Mouse (Mus musculus) A20 (cell line): Measurements from ENCODE around the gene Pir.

Experiments used
- DNase-seq: peaks from one replicate; pipeline ENCODE4 v3.0.0-alpha.2; 2011; ENCODE audit warnings: low read depth, low spot score

The Pir gene

GRCm38 (mm10) chrX:164330766-164331165 lies 61.6 kb downstream of the Pir start:
- DNase-seq: no peak

- no peak for DNase-seq
Measured at GRCm38 (mm10) chrX:164338591-164338990, 69.4 kb downstream of the Pir start.

DNA sequence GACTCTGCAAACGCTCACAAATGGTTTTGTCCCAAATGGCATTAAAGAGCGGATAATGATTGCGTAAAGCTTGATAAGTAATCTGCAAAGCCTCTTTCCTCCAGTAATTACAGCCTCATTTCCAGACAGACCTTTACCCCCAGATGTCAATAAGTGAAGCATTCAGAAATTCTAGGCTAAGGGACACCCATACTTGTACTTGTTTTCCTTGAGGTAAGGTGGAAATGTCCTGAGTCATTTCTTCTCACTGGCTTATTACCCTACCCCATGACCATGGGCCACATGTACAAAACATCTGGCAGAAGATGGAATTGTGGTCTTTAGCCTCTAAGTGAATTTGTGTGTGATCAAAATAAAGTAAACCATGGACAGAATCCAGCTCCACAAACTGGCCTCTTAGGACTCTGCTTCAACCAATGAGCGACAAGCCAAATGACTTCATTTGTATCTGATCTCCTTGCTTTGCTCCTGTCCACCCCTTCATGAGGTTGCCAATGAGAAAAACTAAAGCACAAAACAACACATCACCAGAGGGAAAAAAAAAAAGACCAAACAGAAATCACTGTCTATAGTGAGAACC lies 76.3 kb downstream of the Pir start:
- DNase-seq: no peak

GRCm38 (mm10) chrX:164348937-164349336 lies 79.8 kb downstream of the Pir start:
- no peak for DNase-seq

DNA sequence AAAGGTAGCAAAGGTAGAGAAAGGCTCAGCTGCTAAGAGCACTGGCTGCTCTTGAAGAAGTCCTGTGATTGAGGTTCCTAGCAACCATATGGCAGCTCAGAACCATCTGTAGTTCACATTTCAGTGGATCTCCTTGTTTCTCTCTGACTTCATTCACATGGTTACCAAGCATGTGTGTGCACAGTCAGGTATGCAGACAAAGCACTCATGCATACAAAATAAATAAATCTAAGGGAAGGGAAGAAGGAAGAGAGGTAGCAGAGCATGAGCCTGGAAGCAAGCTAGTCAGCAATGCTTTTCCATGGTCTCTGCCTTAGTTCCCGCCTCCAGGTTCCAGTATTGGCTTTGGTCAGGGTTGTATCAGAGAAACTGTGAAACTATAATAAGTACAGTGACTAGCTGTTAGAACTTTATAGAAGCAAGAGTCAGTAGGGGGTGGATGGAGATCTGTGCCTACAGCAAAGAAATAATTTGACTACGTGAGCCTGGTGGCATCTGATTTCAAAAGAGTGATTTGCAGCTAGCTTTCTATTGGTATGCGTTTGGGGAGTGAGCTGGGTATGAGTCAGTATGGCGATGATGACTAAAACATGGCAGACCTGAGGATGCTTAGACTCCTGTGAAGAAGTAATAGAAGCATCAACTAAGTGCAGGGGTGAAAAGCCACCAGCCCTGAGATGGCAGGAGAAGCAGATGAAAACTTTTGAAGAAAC lies 96.1 kb downstream of the Pir start:
- DNase-seq: no peak

- no peak for DNase-seq
Measured at GRCm38 (mm10) chrX:164370576-164370975, 101.4 kb downstream of the Pir start.

- DNase-seq: no peak
Measured at GRCm38 (mm10) chrX:164373081-164373480, 103.9 kb downstream of the Pir start, which contains the start of gene Vegfd. Gene Vegfd, plus strand, starts transcription at chrX:164373378.

DNA sequence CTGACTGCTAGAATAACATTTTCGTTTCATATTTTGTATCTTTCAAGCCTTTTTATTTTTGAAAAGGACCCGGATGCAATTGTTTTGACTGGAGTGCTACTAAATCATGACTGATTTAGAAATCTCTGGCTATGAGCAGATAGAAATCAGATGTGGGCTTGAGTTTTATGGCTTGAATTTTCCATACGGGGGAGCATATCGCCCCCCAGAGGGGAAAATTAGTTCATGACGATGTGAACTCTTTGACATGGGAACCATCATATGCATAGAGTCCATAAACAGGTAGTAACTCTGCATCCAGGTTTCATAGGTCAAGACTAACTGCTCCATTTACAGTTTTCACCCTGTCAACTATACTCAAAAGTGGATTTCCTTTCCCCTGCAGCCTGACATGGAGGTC lies 105.4 kb downstream of the Pir start:
- peak; percentile 30 for DNase-seq

DNA sequence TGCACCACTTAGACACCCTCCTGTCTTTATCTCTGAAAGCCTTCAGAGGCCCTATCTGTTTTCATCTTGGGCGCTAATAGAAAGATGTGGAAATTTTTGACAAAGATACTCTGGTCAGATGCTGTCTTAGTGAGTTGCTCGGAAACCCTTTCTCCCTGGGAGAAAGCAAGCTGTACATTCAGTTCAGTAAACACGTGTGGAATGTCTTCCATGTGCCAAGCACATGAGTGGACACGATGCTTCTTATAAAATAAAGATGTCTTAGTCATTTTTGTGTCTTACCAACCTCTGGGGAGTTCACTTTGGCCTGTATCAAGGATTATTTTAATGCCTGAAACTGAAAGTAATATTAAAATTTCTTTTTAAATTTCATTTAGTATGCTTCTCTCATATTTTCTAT lies 110.5 kb downstream of the Pir start:
- DNase-seq: no peak

DNA sequence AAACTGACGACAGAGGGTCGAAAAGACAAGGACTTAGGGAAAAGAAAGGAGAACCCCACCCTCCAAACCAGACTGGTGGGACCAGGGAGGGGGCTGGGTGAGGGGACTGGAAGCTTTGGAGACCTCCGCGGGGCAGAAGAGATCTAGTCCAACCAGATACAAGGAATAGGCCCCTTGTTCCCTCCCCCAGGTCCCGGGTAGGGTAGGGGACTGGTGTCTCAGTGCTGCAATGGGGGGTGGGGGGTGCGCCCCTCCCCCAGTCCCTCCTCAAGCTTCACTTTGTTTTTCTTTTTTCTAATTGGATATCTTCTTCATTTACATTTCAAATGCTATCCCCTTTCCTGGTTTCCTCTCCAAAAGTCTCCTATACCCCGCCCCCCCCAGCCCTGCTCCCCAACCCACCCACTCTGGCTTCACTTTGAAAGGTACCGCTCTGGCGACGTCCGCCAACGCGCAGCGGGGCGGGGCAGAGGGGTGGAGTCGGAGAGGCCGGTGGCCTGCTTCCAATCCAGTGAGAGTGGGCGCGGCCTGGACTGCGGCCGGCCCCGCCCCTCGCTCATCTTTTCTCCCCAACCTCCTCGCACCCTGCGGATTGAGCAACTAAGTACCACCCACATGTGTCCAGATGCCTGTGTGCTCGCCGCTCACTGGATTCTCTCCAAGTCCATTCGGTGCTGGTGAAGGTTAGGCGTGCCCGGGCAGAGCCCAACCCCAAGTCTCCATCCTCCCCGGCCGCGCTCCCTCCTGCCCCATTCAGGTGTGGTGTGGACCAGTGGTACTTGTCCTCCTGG lies 112.6 kb downstream of the Pir start:
- DNase-seq: peak; percentile 77

DNA sequence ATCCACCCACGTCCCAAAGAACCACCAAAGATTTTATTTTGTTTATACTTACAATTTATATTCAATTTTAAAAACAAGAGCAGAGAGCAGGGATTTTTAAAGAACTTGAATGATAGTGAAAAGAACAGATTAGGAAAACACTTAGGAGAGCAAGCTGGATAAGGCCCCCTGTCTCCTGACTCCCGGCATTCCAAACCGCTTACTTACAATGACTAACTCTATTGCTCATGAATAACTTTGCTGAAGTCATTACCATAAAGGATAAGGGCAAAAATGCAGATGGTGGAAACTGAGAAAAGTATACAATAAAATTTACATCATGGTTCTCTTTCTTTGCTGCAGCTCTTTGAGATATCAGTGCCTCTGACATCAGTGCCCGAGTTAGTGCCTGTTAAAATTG lies 124.9 kb downstream of the Pir start:
- DNase-seq: no peak

- DNase-seq: peak; percentile 20
Measured at GRCm38 (mm10) chrX:164398456-164398855, 129.3 kb downstream of the Pir start.

- no peak for DNase-seq
Measured at GRCm38 (mm10) chrX:164405080-164405649, 136.0 kb downstream of the Pir start.

GRCm38 (mm10) chrX:164406133-164407022 lies 137.2 kb downstream of the Pir start:
- DNase-seq: no peak

GRCm38 (mm10) chrX:164408301-164408927 lies 139.2 kb downstream of the Pir start:
- no peak for DNase-seq

DNA sequence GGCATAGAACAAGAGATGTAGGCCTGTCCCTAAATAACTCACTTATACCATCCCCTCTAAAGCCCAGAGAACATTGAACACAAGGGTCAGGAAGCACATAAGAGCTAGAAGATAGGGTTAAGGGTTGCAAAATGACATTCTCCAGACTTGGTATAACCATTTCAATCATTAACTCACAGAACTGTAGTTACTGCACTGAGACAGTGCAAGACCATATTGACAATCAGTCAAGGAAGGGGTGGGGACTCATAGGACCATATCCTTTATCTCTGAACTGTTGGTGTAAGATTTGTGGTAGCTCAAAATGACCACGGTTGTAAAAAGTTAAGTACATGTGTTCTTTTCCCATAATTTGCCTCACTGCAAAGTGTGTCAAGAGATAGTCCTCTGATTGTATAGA lies 141.4 kb downstream of the Pir start:
- no peak for DNase-seq

- DNase-seq: no peak
Measured at GRCm38 (mm10) chrX:164416803-164417202, 147.6 kb downstream of the Pir start.

DNA sequence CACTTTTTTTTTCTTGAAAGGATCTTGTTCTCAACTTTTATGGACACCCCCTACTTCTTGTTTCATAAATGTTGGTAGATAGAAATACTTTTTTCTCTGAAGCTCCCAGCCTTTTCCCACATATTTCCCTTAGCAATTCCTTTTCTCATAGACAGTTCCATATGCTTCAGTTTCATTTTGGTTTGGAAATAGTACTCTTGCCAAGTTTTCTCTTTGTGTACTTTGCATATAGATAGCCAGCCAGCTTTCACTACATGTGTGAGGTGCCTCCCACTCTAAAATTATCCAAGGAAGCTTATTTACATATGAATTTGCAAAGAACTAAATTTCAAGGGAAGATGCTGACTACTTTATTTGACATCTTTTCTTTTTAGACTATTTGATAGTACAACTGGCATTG lies 148.8 kb downstream of the Pir start:
- no peak for DNase-seq

- DNase-seq: peak; percentile 93
Measured at GRCm38 (mm10) chrX:164419471-164419939, 150.3 kb downstream of the Pir start, which contains the start of gene Piga. Gene Piga, plus strand, starts transcription at chrX:164419787.

DNA sequence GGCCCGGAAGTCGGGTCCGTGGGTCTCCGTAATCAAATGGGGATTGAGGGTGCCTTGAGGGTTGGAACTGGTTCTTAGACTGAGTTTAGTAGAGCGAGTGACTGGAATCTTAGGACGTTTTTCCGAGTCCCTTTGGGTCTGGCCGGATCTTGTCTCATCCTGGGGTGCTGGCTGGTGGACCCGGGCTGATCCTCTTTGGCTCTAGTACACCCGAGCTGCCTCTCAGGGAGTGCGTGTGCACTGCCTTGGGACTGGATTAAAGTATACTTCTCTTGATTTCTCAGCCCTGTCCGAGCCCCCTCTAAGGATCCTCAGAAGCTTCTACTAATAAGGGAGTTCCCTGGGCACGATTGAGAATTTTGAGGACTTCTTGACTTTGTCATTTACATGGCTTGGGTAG lies 150.8 kb downstream of the Pir start:
- no peak for DNase-seq

GRCm38 (mm10) chrX:164420518-164420917 lies 151.3 kb downstream of the Pir start:
- no peak for DNase-seq
